Mouse (Mus musculus) kidney, embryonic 16.5 days (tissue): ENCODE measurements at regions not wholly inside any gene's neighbourhood (a gene's known extent, or its start where the extent isn't known, plus 50 kb on each side); places are given as distances from the start of the nearest gene placed in this dataset.

ENCODE experiments used
- ATAC-seq: fragments of 200-750 bp; cut with Nextera tagmentation; 2 replicates; pipeline ENCODE4 v1.8.0; 2017; ENCODE audit warnings: moderate TSS enrichment; ENCODE audit not compliant: low FRiP score, low TSS enrichment
- H3K27ac ChIP-seq: fragments of 300-500 bp; sonication (generic); 2 replicates; pipeline ENCODE4 v1.5.1; 2014; ENCODE audit warnings: low read length
- H3K27me3 ChIP-seq: fragments of 300-500 bp; sonication (generic); 2 replicates; pipeline ENCODE4 v1.6.1; 2014; ENCODE audit warnings: low read length, control low read depth, mixed read lengths; ENCODE audit not compliant: insufficient read depth
- H3K36me3 ChIP-seq: fragments of 300-500 bp; sonication (generic); 2 replicates; pipeline ENCODE4 v1.6.1; 2014; ENCODE audit warnings: low read length, control low read depth, mixed read lengths; ENCODE audit not compliant: insufficient read depth
- H3K4me1 ChIP-seq: fragments of 300-500 bp; sonication (generic); 2 replicates; pipeline ENCODE4 v1.6.1; 2014; ENCODE audit warnings: low read length, control low read depth, mixed read lengths; ENCODE audit not compliant: insufficient read depth
- H3K4me2 ChIP-seq: fragments of 300-500 bp; sonication (generic); replicated peaks from 2 replicates; pipeline ENCODE4 v1.6.1; 2014; ENCODE audit warnings: low read depth, low read length
- H3K4me3 ChIP-seq: fragments of 300-500 bp; sonication (generic); 2 replicates; pipeline ENCODE4 v1.5.1; 2014; ENCODE audit warnings: mild to moderate bottlenecking, low read length
- H3K9ac ChIP-seq: fragments of 300-500 bp; sonication (generic); replicated peaks from 2 replicates; pipeline ENCODE4 v1.6.1; 2014; ENCODE audit warnings: low read length
- H3K9me3 ChIP-seq: fragments of 300-500 bp; sonication (generic); 2 replicates; pipeline ENCODE4 v1.6.1; 2016; ENCODE audit warnings: low read length, control low read depth
- WGBS: fragments of 180-500 bp; shearing (Covaris S2); extraction: QIAGEN DNeasy Blood & Tissue Kit; methylation state at CpG from one replicate; pipeline ENCODE4 v1.1.7; 2014; 5-methylcytosine and 5-hydroxymethylcytosine counted together

DNA sequence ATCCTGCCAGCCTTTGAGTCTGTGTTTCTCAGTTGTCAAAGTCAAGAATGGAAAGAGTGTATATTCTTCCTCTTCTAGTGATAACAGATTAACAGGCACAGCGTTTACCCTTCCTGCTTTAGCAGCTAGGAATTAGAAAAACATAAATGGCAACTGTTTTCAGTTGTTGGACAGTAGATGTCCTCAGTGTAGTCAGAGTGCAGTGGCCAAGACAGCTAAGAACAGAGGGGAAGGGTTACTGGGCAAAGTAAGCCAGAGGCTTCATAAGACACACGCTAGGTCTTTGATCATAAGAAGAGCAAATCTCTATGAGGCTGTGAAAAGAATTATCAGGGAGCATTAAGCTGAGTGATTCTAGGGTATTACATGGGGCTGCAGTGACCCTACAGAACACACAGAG is 191.3 kb downstream of the Cyp26b1 start:
- H3K4me2 ChIP-seq, result no peak overlapping the region

DNA sequence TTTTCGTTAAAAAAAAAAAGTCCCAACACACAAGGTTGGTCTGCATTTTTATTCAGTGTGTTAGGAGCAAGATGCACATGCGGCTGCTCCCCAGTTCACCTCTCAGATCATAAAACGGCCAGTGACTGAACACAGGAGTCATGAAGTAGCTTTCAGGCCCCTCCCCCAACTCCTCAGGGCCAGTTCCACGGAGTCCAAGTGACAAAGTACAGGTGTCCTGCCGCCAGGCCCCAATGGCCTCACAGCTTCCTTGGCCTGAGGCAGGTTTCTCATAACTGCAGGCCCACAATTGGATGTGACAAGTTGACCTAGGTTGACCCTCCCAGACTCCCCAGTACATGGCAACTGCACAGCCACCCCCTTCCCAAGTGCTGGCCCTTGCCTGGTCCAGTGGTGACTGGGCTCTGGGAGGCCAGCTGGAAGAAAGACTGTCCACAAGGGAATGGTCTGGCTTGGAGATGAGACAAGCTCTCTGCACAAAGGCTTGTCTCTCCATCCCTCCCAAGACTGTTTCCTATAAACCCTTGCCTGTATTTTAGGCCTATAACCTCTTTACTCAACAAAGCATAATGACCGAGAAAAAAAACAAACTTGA is 199.1 kb downstream of the Cyp26b1 start:
- Histone ChIP-seq H3K9ac (no peak overlapping the region), H3K36me3 (no peaks in the 10 kb centered on the region), H3K27ac (no peak overlapping the region), H3K9me3 (no peaks in the 10 kb centered on the region), H3K4me3 (no peak overlapping the region), H3K4me1 (no peaks in the 10 kb centered on the region), H3K4me2 (no peak overlapping the region), H3K27me3 (peaks cover 16% of the 10 kb centered on the region)
- ATAC-seq, result no peak
- WGBS, result 46% methylated on average over 6 of the region's 6 CpGs

More for the DNA sequence above, 191.3 kb downstream of the Cyp26b1 start:
- 79% methylated on average over 2 of the region's 2 CpGs for WGBS
- Histone ChIP-seq H3K27me3 (peaks cover 49% of the 10 kb centered on the region), H3K9me3 (no peaks in the 10 kb centered on the region), H3K27ac (no peak overlapping the region), H3K4me1 (no peaks in the 10 kb centered on the region), H3K36me3 (no peaks in the 10 kb centered on the region), H3K9ac (no peak overlapping the region), H3K4me3 (no peak overlapping the region)
- no peak for ATAC-seq

DNA sequence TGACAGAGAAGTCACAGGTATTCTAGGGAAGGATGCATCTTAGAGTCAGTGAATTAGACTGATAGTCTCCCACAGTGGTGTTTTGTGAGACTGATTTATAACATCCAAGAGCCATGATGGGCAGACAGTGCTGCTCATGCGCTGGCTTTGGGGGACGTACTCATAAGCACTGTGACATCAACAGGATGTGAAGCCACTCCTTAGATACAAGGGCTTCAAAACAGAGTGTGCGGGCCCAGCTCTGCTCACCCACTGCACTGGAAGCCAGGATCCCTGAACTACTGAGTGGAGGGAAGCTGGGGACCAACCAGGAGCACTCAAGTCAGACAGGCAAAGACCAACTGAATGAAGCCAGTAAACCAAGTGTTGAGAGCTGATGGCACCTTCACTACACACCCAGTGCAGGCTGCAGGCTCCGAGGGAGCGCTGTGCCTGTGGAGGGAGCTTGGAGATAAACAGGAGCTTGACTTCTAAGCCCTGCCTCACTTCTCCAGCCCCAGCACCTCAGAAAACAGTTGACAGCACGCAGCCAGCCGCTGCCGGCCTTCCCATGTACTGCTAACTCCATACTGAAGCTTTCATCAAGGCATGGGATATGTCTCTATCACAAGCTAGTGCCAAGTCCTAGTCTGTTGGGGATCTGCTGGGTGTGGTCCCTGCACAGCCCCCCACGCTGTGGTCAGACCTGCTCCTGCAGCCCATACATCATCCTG is 200.0 kb downstream of the Cyp26b1 start:
- Histone ChIP-seq H3K4me2 (no peak overlapping the region), H3K9ac (no peak overlapping the region), H3K4me3 (no peak overlapping the region), H3K9me3 (no peaks in the 10 kb centered on the region), H3K27ac (no peak overlapping the region), H3K27me3 (peaks cover 9% of the 10 kb centered on the region; the same call in 1 of the 2 replicates), H3K4me1 (no peaks in the 10 kb centered on the region), H3K36me3 (no peaks in the 10 kb centered on the region)
- no peak for ATAC-seq
- WGBS, result 76% methylated on average over 9 of the region's 9 CpGs

DNA sequence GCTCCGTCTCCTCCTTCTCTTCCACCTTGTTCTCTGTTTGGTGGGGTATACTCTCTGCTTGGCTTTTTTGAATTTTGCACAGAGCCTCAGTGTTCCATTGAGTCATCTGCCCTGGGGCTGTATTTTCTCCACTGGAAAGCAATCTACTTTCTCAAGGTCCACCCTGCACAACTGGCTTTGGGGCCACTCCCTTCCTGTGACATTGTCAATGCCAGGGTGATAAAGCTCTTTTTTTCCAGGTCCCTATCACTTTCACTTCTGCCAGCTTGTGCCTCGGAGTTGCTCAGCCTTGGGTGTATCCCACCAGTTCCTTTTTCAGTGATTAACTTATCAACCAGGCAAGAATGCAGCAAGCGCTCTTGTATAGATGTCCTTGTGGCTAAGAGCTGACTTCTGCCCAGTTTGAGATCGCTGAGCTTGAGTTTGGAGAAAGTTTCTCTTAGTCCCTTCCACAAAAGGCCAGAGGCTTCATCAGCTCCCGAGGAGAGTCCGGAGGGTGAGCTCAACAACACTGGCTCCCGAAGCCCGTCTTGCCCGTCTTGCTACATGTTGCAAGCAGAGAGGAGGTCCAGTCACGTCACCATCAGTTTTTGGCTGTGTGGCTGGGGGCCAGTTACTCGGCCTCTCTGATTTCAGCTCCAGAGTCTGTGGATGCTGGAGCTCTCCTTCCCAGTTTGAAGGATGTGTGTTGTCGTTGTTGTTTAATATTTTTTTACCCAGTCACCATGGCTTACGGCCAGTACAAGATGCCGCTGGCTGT is 200.8 kb downstream of the Cyp26b1 start:
- no peaks in the 10 kb centered on the region for H3K4me1 ChIP-seq
- WGBS, result 89% methylated on average over 14 of the region's 14 CpGs
- H3K27me3 ChIP-seq, result peaks cover 9% of the 10 kb centered on the region; the same call in 1 of the 2 replicates
- ATAC-seq, result no peak
- no peak overlapping the region for H3K4me3 ChIP-seq
- H3K9me3 ChIP-seq, result no peaks in the 10 kb centered on the region
- no peaks in the 10 kb centered on the region for H3K36me3 ChIP-seq
- H3K4me2 ChIP-seq, result no peak overlapping the region
- H3K9ac ChIP-seq, result no peak overlapping the region
- no peak overlapping the region for H3K27ac ChIP-seq

DNA sequence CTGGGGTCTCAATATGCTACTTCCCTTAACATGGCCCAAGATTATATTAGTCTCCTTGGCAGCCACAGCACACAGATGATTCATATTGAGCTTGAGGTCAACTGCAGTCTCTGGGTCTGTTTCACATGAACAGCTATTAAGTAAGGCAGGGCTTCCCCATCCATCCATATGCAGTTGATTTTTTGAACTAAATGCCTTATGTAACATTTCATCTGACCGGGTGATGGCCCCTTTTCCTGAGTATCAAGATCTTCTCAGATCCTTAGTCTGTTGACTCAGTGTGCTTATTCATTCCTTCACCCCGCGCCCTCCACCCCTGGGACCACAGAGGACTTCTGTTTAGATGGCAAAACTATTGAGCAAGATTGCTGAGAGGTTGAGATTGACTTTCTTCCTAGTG is 202.7 kb downstream of the Cyp26b1 start:
- no peak for ATAC-seq
- Histone ChIP-seq H3K4me2 (no peak overlapping the region), H3K9me3 (no peaks in the 10 kb centered on the region), H3K27ac (no peak overlapping the region), H3K4me3 (no peak overlapping the region), H3K27me3 (peaks cover 18% of the 10 kb centered on the region), H3K9ac (no peak overlapping the region), H3K36me3 (no peaks in the 10 kb centered on the region), H3K4me1 (no peaks in the 10 kb centered on the region)
- 97% methylated on average over 3 of the region's 3 CpGs for WGBS

DNA sequence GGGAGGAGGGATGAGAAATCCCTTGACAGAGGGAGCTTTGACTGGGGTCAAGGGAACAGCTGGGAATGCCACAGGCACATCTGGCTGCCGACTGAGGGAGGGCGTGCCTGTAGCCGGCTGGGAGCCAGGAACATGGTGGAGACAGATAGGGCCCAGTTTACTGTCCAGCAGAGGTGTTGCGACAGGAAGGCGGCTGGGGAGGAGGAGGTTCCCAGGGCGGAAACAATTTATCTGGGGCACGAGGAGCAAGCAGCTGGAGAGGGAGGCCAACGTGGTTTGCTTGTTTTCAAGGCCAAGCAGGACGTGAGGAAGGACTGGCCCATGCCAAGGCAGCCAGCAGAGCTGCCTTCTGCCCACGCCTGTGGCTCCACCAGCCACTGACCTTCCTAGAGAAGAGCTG is 208.0 kb downstream of the Cyp26b1 start:
- no peak overlapping the region for H3K4me3 ChIP-seq
- H3K27me3 ChIP-seq, result peaks cover 21% of the 10 kb centered on the region
- WGBS, result 5% methylated on average over 10 of the region's 10 CpGs
- H3K4me2 ChIP-seq, result no peak overlapping the region
- H3K9ac ChIP-seq, result no peak overlapping the region
- no peaks in the 10 kb centered on the region for H3K36me3 ChIP-seq
- no peak overlapping the region for H3K27ac ChIP-seq
- ATAC-seq, result 0 out of 2 replicates have a peak, but pooled peaks have one; percentile 31
- no peaks in the 10 kb centered on the region for H3K9me3 ChIP-seq
- no peaks in the 10 kb centered on the region for H3K4me1 ChIP-seq

DNA sequence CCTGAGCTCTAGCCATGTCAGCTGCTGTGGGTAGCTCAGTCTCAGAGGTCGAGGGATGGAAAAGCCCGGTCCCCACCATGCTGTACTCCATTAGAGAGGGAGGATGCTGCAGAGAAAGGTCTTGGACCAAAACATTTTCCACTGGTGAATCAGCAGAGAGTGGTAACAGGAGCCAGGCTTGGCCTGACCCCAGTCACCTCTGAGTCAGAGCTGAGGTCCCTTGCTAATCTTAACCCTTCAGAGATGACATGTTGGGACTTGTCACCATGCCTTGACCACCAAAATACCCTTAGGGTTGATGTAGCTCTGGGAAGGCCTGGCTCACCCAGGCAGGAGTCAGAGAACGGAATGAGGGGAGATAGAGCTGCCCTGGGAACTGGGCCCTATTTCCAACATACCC is 210.0 kb downstream of the Cyp26b1 start:
- Histone ChIP-seq H3K9ac (no peak overlapping the region), H3K4me1 (no peaks in the 10 kb centered on the region), H3K4me2 (no peak overlapping the region), H3K9me3 (no peaks in the 10 kb centered on the region), H3K4me3 (no peak overlapping the region), H3K27me3 (peaks cover 21% of the 10 kb centered on the region), H3K36me3 (no peaks in the 10 kb centered on the region), H3K27ac (no peak overlapping the region)
- ATAC-seq, result no peak
- 71% methylated on average over 3 of the region's 3 CpGs for WGBS

DNA sequence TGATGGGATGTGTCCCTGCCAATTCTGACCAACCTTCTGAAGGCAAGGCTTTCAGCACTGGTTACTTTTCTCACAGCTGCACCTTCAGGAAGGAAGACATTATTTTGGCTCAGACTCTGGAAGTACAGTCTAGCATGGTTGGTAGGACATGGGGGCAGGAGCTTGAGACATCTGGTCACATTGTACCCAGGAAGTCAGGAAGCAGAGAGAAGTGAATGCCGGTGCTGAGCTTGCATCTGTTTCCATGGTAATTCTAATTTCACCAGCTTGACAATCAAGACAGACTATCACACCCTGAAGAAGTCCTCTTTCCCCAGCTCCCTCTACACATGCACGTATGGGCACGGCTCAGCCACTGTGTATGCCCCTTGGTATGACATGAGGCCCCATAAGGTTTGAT is 210.6 kb downstream of the Cyp26b1 start:
- WGBS, result 81% methylated on average over 3 of the region's 3 CpGs
- peaks cover 21% of the 10 kb centered on the region for H3K27me3 ChIP-seq

DNA sequence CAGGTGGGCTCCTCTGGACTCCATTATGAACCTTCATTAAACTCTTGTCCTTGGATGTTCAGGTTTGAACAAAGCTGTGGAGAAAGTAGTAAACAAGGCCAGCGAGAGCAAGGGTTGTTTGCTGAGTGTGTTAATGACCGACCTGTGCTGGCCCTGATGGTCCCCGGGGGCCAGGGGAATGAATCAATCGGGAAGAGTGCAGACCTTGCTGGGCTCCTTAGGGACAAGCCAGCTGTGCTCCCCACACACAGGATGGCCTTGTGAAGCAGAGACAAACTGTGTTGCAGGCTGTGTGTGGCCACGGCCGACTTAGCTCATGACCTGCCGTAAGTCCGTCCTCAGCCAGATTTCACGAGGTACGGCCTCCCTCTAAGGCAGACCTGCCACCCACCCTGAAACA is 212.1 kb downstream of the Cyp26b1 start:
- H3K4me2 ChIP-seq, result no peak overlapping the region
- H3K27me3 ChIP-seq, result peaks cover 15% of the 10 kb centered on the region
- H3K36me3 ChIP-seq, result no peaks in the 10 kb centered on the region
- WGBS, result 51% methylated on average over 10 of the region's 10 CpGs
- no peak overlapping the region for H3K4me3 ChIP-seq
- H3K9me3 ChIP-seq, result no peaks in the 10 kb centered on the region
- H3K4me1 ChIP-seq, result no peaks in the 10 kb centered on the region
- ATAC-seq, result no peak
- no peak overlapping the region for H3K9ac ChIP-seq
- H3K27ac ChIP-seq, result no peak overlapping the region

More for the DNA sequence above, 210.6 kb downstream of the Cyp26b1 start:
- no peaks in the 10 kb centered on the region for H3K4me1 ChIP-seq
- H3K4me2 ChIP-seq, result no peak overlapping the region
- no peak overlapping the region for H3K9ac ChIP-seq
- no peak for ATAC-seq
- H3K9me3 ChIP-seq, result no peaks in the 10 kb centered on the region
- no peak overlapping the region for H3K4me3 ChIP-seq
- H3K36me3 ChIP-seq, result no peaks in the 10 kb centered on the region
- no peak overlapping the region for H3K27ac ChIP-seq

DNA sequence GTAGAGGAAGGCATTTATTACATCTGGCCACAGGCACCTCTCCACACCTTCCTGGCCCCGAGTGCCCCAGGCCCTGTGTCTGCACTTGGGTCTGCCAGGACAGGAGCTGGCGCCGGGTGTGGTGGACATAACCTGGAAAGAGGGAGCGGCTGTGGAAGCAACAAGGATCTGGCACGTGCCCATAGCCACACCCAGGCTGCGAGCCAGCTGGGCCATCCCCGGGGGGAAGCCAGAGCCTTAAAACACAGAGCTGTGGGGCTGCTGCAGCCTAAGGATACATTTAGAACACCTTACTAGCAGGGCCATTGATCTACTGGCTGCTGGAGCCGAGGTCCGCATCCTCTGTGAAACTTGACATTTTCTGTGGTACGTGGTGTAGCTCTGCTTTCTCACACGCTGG is 217.0 kb downstream of the Cyp26b1 start:
- no peak overlapping the region for H3K4me3 ChIP-seq
- no peak for ATAC-seq
- 76% methylated on average over 11 of the region's 11 CpGs for WGBS
- H3K27ac ChIP-seq, result no peak overlapping the region
- H3K9me3 ChIP-seq, result no peaks in the 10 kb centered on the region
- no peak overlapping the region for H3K9ac ChIP-seq
- no peak overlapping the region for H3K4me2 ChIP-seq
- no peaks in the 10 kb centered on the region for H3K4me1 ChIP-seq
- no peaks in the 10 kb centered on the region for H3K36me3 ChIP-seq
- H3K27me3 ChIP-seq, result peaks cover 10% of the 10 kb centered on the region
